Mouse (Mus musculus) testis, postnatal 10 days (tissue): ENCODE measurements at regions not wholly inside any gene's neighbourhood (a gene's known extent, or its start where the extent isn't known, plus 50 kb on each side); places are given as distances from the start of the nearest gene placed in this dataset.

Experiments used
- DNase-seq: peaks from one replicate; pipeline ENCODE4 v3.0.0; 2021; ENCODE audit warnings: low spot score

GRCm38 (mm10) chr12:68683176-68683575, 475.8 kb downstream of the Rps29 start:
- no peak for DNase-seq

- DNase-seq: no peak
Measured at GRCm38 (mm10) chr12:68680668-68681067, 478.3 kb downstream of the Rps29 start.

- no peak for DNase-seq
Measured at GRCm38 (mm10) chr12:68676096-68676775, 482.8 kb downstream of the Rps29 start.

GRCm38 (mm10) chr12:68672011-68672410, 487.0 kb downstream of the Rps29 start:
- DNase-seq: no peak

GRCm38 (mm10) chr12:68645901-68646585, 512.9 kb downstream of the Rps29 start:
- no peak for DNase-seq

GRCm38 (mm10) chr12:68643671-68644070, 515.3 kb downstream of the Rps29 start:
- DNase-seq: no peak

- no peak for DNase-seq
Measured at GRCm38 (mm10) chr12:68632441-68632840, 526.5 kb downstream of the Rps29 start.

GRCm38 (mm10) chr12:68618337-68618736, 540.6 kb downstream of the Rps29 start:
- DNase-seq: no peak

- DNase-seq: no peak
Measured at GRCm38 (mm10) chr12:68605417-68606000, 553.5 kb downstream of the Rps29 start.

- no peak for DNase-seq
Measured at GRCm38 (mm10) chr12:68604524-68605299, 554.3 kb downstream of the Rps29 start.

- DNase-seq: no peak
Measured at GRCm38 (mm10) chr12:68602682-68603081, 556.3 kb downstream of the Rps29 start.

- DNase-seq: no peak
Measured at GRCm38 (mm10) chr12:68601366-68601765, 557.6 kb downstream of the Rps29 start.

- DNase-seq: no peak
Measured at GRCm38 (mm10) chr12:68599681-68600596, 559.0 kb downstream of the Rps29 start.

- no peak for DNase-seq
Measured at GRCm38 (mm10) chr12:68599016-68599616, 559.9 kb downstream of the Rps29 start.

- no peak for DNase-seq
Measured at GRCm38 (mm10) chr12:68585524-68585872, 573.5 kb downstream of the Rps29 start.

- no peak for DNase-seq
Measured at GRCm38 (mm10) chr12:68584786-68585523, 574.0 kb downstream of the Rps29 start.

GRCm38 (mm10) chr12:68579909-68580308, 579.1 kb downstream of the Rps29 start:
- no peak for DNase-seq

GRCm38 (mm10) chr12:68577453-68577852, 581.5 kb downstream of the Rps29 start:
- DNase-seq: no peak

- DNase-seq: no peak
Measured at GRCm38 (mm10) chr12:68576855-68577254, 582.1 kb downstream of the Rps29 start.

- DNase-seq: no peak
Measured at GRCm38 (mm10) chr12:68554943-68555627, 603.9 kb downstream of the Rps29 start.
